Mouse (Mus musculus) cerebellum, adult 11 months (tissue): ENCODE measurements around the gene Hsdl1.

Source experiments
- DNase-seq: peaks from one replicate; pipeline ENCODE4 v3.0.0; 2022

The Hsdl1 gene

GRCm38 (mm10) chr8:119520102-119520501 lies 54.9 kb downstream of the Hsdl1 start:
- no peak for DNase-seq

DNA sequence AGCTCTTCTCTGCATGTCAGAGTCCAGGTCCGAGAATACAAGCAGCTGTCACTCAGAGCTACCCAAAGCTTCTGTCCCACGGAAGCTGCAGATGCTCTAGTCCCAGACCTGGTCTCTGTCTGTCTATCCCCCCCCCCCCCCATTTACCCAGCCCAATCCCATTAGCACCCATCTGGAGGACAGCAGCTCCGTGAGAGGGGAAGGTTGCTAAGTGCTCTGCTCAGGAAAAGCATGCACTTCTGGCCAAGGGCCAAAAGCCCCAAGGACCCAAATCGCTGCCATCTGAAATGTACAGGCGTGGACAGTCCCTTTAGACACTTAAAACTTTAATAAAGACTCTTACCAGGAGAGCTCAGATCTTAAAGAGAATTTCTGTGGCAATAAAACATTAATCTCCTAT lies 58.3 kb downstream of the Hsdl1 start:
- no peak for DNase-seq

DNA sequence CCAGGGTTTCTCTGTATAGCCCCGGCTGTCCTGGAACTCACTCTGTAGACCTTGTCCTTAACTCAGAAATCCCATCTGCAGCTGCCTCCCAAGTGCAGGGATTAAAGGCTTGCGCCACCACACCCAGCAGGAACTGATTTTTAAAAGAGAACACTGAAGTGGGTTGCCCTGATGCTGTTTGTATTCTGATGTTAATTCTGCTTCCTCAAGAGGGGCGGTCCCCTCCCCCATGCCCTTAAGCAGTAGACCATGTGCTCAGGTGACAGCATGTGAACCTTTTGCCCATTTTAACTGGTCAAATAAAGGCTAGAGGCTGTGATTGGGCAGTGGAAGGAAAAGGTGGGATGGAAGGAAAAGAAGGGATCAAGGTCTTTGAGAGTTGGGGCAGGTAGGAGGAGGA lies 59.2 kb downstream of the Hsdl1 start:
- DNase-seq, result no peak

GRCm38 (mm10) chr8:119514940-119515339 lies 60.0 kb downstream of the Hsdl1 start:
- no peak for DNase-seq

- DNase-seq, result peak; percentile 52
Observed at GRCm38 (mm10) chr8:119513405-119513804, 61.6 kb downstream of the Hsdl1 start.
